Mouse (Mus musculus) heart, adult 2 months (tissue): ENCODE data around the gene Tshr. TPM values are rescaled to one million over a fixed set of nuclear protein-coding genes. Genes with fewer than 3 reads are reported as not detected.
A peak's percentile ranks its signal among the peaks of the same experiment; 100 is the strongest.
"Not testable (repeated sequence)": the region's sequence is repeated elsewhere in the genome, so short reads cannot be mapped to it uniquely, and the experiment has no call there.

Experiments
- DNase-seq, 2 experiments: peaks; one replicate each; pipeline ENCODE4 v3.0.0; 2021
- H3K27ac ChIP-seq: fragments of 200-600 bp; 2 replicates; pipeline ENCODE4 v1.8.1; 2022
- H3K27me3 ChIP-seq: fragments of 200-500 bp; 2 replicates; pipeline ENCODE4 v1.6.1; 2012; ENCODE audit warnings: mild to moderate bottlenecking, low read length, inconsistent platforms, mixed read lengths; ENCODE audit not compliant: control insufficient read depth, insufficient read depth
- H3K36me3 ChIP-seq: fragments of 200-500 bp; 2 replicates; pipeline ENCODE4 v1.6.1; 2012; ENCODE audit warnings: low read length, inconsistent platforms; ENCODE audit not compliant: control insufficient read depth, insufficient read depth
- H3K4me1 ChIP-seq: fragments of 200-500 bp; 2 replicates; pipeline ENCODE4 v1.6.1; 2011; ENCODE audit warnings: low read length; ENCODE audit not compliant: control insufficient read depth, insufficient read depth
- H3K4me3 ChIP-seq: fragments of 200-600 bp; 2 replicates; pipeline ENCODE4 v1.8.1; 2022
- H3K79me2 ChIP-seq: fragments of 200-500 bp; replicated peaks from 2 replicates; pipeline ENCODE4 v1.6.1; 2012; ENCODE audit warnings: mild to moderate bottlenecking, inconsistent platforms, low read length, moderate library complexity, mixed read lengths; ENCODE audit not compliant: control insufficient read depth, insufficient read depth
- H3K9ac ChIP-seq: fragments of 200-500 bp; 2 replicates; pipeline ENCODE4 v1.6.1; 2012; ENCODE audit warnings: low read depth, mild to moderate bottlenecking, control low read depth, inconsistent platforms, low read length, mixed read lengths
- CTCF ChIP-seq: fragments of 200-600 bp; IDR thresholded peaks from 2 replicates; pipeline ENCODE4 v1.8.1; 2022; ENCODE audit warnings: antibody characterized with exemption, mild to moderate bottlenecking, moderate library complexity
- EP300 ChIP-seq: fragments of 200-500 bp; IDR thresholded peaks from 2 replicates; pipeline ENCODE4 v1.6.1; 2011; ENCODE audit warnings: low read depth, low read length, control low read depth; ENCODE audit not compliant: insufficient read depth
- POLR2A ChIP-seq: fragments of 200-500 bp; IDR thresholded peaks from 2 replicates; pipeline ENCODE4 v1.6.1; 2011; ENCODE audit warnings: mild to moderate bottlenecking, low read depth, low read length, control low read depth; ENCODE audit not compliant: insufficient read depth
- WGBS: fragments of 180-500 bp; shearing (Covaris S2); methylation state at CpG from one replicate; pipeline ENCODE4 v1.1.7; 2018; 5-methylcytosine and 5-hydroxymethylcytosine counted together
- intact Hi-C: fragments of 180-260 bp; cut with DNase I; formaldehyde crosslinking; loops from one replicate; pipeline ENCODE4 v1.15.1; 2025
- long read RNA-seq: library from polyadenylated mRNA; stranded (forward); transcript quantifications from one replicate; pipeline ENCODE4 v2.0.0, GENCODE M21; 2021
- polyA plus RNA-seq: library from polyadenylated mRNA; depleted of rRNA; stranded (reverse); fragments of >200 nt; gene quantifications from 2 replicates; pipeline ENCODE4 v1.2.3, GENCODE M21; 2012; rRNA removed
- total RNA-seq, 2 experiments: library from RNA; stranded (reverse); gene quantifications; 2 replicates each; pipeline ENCODE4 v1.2.3; 2021

The Tshr gene
- total RNA-seq (under 1 TPM; 0.16 to 0.41 TPM), polyA plus RNA-seq (0.45 and 0.56 TPM in 2 replicates)
- long read RNA-seq, partial matches to known transcripts: 0 of 1 reads
- long read RNA-seq, other reads (novel, unspliced or antisense): 1 of 1 reads

DNA sequence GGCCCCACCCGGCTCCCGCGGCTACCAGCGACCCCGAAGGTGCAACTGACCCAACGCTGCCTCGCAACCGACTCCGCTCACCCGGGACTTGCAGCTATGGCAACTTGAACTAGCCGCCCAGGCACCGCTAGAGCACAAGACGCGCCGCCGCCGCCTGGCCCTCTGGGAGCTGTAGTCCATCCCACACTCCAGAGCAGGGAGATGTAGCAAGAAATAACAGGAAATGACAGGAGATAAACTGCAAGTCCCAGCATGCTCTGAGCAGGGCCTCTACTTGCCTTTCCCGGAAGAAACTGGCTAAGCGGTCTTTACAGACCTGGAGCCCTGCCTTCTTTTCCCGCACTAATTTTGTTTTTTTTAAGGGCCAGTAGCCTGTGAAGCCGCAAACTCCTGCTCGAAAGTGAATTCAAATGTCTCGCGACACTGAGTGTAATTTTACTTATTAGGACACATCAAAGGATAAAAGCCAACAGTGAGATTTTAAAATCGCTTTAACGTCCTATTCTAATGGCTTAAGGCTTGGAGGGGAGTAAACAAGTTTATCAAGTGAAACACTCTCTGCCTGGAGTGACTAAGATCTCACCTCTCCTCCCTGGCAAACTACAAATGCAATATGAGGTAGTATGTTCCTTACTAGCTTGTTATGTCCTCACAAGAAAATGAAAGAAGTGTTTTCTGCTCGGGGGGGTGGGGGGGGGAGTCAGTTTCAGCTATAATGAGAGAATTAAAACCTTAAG lies at the start of gene Tshr, which contains the start of gene Cep128:
Gene Tshr (plus strand): TSS at position 283 of the 737 bp plus-strand sequence.
Gene Cep128 (minus strand): TSS at position 129 of the 737 bp plus-strand sequence.
- Histone ChIP-seq H3K27ac (peak within 1 kb of the TSS; percentile 67), H3K4me3 (peak within 1 kb of the TSS; percentile 74), H3K9ac (peak within 1 kb of the TSS; percentile 53), H3K27me3 (no peaks in the 10 kb centered on the region), H3K4me1 (no peaks in the 10 kb centered on the region), H3K79me2 (no peaks in the 10 kb centered on the region), H3K36me3 (no peaks in the 10 kb centered on the region)
- peak; percentile 91 to 94 for DNase-seq
- intact Hi-C loops: loop anchor here (5.0 kb wide), 2 partner anchors 208 to 463 kb away; partner anchors contain the start of genes Gtf2a1 and Sel1l
- TF ChIP-seq CTCF: 0 out of 2 replicates have a peak, but pooled peaks have one; percentile 9
- TF ChIP-seq POLR2A: peak; percentile 65
- TF ChIP-seq EP300: peak; percentile 53; the same call in 1 of the 2 replicates
- 1% methylated on average over 27 of the region's 27 CpGs for WGBS

DNA sequence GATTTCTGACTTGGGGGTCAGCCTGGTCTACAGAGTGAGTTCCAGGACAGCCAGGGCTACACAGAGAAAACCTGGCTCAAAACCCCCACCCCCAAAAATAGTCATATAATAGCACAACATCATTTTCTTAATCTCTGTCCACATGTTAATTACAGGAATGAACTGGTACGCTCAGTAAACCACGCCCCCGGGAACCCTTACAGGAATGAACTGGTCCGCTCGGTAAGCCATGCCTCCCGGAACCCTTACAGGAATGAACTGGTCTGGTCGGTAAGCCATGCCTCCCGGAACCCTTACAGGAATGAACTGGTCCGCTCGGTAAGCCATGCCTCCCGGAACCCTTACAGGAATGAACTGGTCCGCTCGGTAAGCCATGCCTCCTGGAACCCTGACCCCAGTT lies 45.7 kb upstream of the Tshr start:
- not testable (repeated sequence) for H3K4me3 ChIP-seq
- 97% methylated on average over 13 of the region's 13 CpGs for WGBS

DNA sequence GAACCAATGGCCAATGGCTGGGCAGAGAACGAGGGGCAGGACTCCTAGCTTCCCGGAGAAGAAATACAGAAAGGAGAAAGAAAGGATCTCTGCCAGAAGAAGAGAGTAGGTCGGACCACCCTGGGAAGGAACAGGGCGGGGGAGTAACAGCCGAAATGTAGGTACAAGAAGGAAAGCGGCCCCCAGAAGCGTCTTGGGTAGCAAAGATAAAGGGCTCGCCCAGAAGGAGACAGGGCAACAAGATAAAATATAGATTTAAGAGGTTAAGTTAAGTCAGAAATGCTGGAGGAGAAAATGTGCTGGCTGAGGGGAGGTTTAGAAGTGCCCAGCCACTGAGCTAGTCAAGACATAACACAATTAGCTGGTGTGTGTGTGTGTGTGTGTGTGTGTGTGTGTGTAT lies 30.6 kb upstream of the Tshr start:
- no peak overlapping the region for H3K9ac ChIP-seq
- DNase-seq: no peak
- intact Hi-C loops: no loop called here
- TF ChIP-seq POLR2A: no peak
- no peak for TF ChIP-seq CTCF
- no peak for TF ChIP-seq EP300
- H3K27me3 ChIP-seq: no peaks in the 10 kb centered on the region
- no peak overlapping the region for H3K27ac ChIP-seq
- no peak overlapping the region for H3K4me3 ChIP-seq
- no peaks in the 10 kb centered on the region for H3K4me1 ChIP-seq
- H3K36me3 ChIP-seq: no peaks in the 10 kb centered on the region
- 92% methylated on average over 8 of the region's 8 CpGs for WGBS
- H3K79me2 ChIP-seq: no peaks in the 10 kb centered on the region

More for the DNA sequence above, 45.7 kb upstream of the Tshr start:
- DNase-seq, H3K9ac ChIP-seq, H3K79me2 ChIP-seq, H3K36me3 ChIP-seq, H3K27ac ChIP-seq, H3K4me1 ChIP-seq, H3K27me3 ChIP-seq, intact Hi-C loops: not testable (repeated sequence)

DNA sequence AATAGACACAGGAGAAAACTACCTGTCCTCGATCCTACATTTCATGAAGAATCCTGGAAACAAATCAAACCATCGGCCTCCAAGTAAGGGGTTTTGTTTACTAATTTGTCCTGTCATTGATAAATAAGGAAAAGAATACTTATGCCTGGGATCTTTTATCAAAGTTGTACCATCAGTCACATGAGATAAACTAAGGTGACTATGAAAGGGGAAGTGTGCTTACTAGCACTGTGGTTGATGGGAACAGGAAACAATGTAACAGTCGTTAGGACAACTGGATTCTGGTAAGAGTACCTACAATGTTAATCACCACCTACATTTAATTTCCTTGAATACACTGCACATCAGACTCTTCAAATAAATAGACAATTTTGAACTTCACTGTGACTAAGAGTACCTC lies 15.2 kb upstream of the Tshr start:
- no peaks in the 10 kb centered on the region for H3K4me1 ChIP-seq
- H3K27me3 ChIP-seq: no peaks in the 10 kb centered on the region
- 89% methylated on average over 3 of the region's 3 CpGs for WGBS
- DNase-seq: no peak
- no peak overlapping the region for H3K9ac ChIP-seq
- TF ChIP-seq EP300: no peak
- TF ChIP-seq POLR2A: no peak
- no peak for TF ChIP-seq CTCF
- no peaks in the 10 kb centered on the region for H3K36me3 ChIP-seq
- intact Hi-C loops: no loop called here
- H3K79me2 ChIP-seq: no peaks in the 10 kb centered on the region
- H3K4me3 ChIP-seq: no peak overlapping the region
- H3K27ac ChIP-seq: no peak overlapping the region

DNA sequence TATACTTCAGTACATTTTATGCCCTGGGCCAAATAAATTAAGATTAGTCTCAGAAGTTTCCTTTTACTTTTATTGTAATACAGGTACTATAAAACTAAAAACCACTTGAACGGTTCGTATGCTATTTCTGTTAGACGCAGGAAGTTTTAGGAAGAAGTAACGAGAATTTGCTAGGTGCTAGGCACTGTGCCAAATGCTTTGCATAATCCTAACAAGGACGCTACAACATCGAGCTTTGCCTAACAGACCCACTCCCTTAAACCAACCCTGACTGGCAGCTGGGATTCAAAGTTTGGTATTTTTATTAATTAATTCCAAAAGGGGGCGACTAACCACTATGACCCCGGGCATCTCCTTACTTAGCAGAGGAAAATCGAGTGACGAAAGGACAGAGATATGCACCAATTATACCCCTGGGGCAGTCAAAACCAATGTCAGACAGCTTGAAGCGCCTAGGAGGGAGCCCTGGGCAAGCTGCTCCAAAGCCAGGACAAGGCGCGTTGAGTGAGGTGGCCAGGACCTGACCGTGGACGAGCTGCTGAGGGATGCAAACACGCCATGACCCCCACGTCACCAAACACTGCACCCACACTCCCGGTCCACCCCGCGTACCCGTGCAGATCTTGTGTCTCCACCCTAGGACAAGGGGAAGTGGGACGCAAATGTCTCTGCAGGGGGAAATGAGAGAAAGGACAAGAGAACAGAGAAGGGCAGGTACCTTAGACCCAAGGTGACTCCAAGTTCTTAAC lies 673 bp upstream of the Tshr start:
- intact Hi-C loops: loop anchor here (5.0 kb wide), 2 partner anchors 209 to 464 kb away; partner anchors contain the start of genes Gtf2a1 and Sel1l
- TF ChIP-seq CTCF: no peak
- no peak for TF ChIP-seq POLR2A
- no peak for TF ChIP-seq EP300
- Histone ChIP-seq H3K79me2 (no peaks in the 10 kb centered on the region), H3K4me1 (no peaks in the 10 kb centered on the region), H3K36me3 (no peaks in the 10 kb centered on the region), H3K27me3 (no peaks in the 10 kb centered on the region), H3K27ac (no peak overlapping the region), H3K9ac (peak overlapping the region; percentile 53), H3K4me3 (peak overlapping the region; percentile 74)
- 2% methylated on average over 22 of the region's 22 CpGs for WGBS
- DNase-seq: peak in 1 of 2 experiments; percentile 2
